Mouse (Mus musculus) sigmoid colon, adult 10 weeks (tissue): Measurements from ENCODE around the gene Pus10. TPM values are rescaled to one million over a fixed set of nuclear protein-coding genes. Genes with fewer than 3 reads are reported as not detected.

Experiments used
- polyA plus RNA-seq: library from polyadenylated mRNA; stranded (reverse); fragments of 350-450 nt; fragmentation: Illumina TruSeq; extraction: RNeasy Lipid Tissue Mini Kit (QIAGEN cat#74804); gene quantifications from one replicate; pipeline ENCODE4 v1.2.3, GENCODE M21; 2014; ENCODE audit warnings: low read depth, low replicate concordance

The Pus10 gene
- polyA plus RNA-seq = 57.3 TPM

GRCm38 (mm10) chr11:23665311-23665786 is at the start of gene Pus10:
Gene Pus10 (plus strand): TSS chr11:23665674.

DNA sequence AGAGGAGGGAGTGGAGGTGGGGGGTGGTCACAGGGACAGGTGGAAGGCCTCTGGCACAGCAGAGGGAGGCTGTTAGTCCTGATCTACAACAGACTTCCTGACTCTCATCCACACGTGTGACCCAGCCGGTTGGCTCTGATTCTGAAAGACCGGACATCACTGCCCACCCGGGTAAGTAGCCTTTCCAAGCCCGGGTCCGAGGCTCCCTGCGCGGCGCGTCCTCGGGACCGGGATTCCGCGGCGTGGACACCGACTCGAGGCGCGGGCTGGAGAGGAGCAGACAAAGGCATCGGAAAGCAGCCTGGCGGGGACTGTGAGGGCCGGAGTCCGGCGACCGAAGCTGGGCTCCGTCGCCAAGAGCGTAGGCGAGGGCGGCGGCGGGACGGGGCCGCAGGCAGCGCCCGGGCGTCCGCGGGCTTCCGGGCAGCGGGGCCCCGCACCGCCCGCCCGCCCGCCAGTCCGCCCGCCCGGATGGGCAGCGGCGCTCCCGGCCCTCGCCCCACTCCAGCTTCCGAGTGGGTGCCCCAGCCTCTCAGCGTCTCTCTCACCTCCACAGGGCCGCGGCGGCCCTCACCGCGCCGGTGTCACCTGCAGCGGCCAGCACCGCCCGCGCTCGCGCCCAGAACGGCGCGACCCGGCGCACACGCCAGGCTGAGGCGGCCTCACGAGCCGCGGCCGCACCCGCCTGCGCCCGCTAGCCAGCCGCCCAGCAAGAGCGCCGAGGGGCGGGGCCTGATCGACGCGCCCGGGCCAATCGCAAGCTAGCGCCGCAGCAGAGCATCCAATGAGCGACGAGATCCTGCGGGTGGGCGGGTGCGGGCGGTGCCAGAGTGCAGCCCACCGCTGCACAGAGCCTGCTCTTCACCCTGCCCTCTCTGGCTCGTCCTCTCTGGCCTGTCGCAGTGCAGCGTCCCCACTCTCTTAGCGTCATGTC is 32.3 kb upstream of the Pus10 start, which contains the start of gene 0610010F05Rik:
0610010F05Rik (minus strand) TSS at position 695 of the 934 bp plus-strand sequence.

GRCm38 (mm10) chr11:23665798-23666501 is 476 bp downstream of the Pus10 start, which contains the start of gene Pex13:
Gene Pex13 (minus strand): TSS chr11:23665959.

DNA sequence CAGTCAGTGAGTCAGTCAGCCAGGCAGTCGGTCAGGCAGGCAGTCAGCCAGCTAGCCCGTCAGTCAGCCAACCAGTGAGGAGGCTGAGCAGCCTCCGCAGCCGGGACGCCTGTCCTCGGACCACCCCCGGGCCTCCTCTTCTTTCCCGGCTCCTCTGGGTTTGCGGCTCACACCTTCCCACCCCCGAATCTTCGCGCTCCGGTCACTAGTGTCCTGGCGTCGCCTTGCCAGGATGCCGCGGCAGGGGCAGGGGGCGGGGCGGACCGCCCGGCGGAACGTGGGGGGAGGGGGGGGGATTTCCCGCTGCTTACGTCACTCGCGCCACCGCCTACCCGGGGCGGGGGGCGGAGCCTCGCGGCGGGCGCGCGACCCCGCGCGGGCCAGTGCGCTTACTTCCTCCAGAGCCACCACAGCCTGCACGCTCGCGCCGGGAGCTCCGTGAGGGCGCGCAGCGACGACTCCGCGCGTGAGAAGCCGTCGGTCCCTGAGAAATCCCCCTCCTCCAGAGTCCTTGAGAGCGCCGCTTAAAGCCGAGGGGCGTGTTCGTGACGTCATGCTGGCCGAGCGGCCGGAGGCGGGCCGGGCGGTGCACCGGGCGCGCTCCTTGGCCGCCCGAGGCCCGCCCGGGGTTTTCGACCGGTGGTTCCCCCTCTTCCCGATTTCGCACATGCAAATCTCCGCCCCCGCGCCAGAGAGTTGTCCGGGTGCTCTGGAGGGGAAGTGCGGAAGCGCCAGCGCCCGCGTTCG is 105.5 kb downstream of the Pus10 start, which contains the start of gene Rel:
Rel (minus strand) TSS at position 211 of the 747 bp plus-strand sequence.

Other genes starting within 250 kb of the Pus10 start
- gene Ahsa2, start 167.6 kb upstream of the Pus10 start, polyA plus RNA-seq = 63.8 TPM
- not detected for gene 1700093K21Rik, start 144.5 kb upstream of the Pus10 start, polyA plus RNA-seq
- 41.7 TPM for gene 0610010F05Rik, start 32.0 kb upstream of the Pus10 start, polyA plus RNA-seq
- gene Pex13, start 285 bp downstream of the Pus10 start, polyA plus RNA-seq = 51.2 TPM
- 14.8 TPM for gene Rel, start 105.3 kb downstream of the Pus10 start, polyA plus RNA-seq
- gene Papolg, start 229.6 kb downstream of the Pus10 start, polyA plus RNA-seq = 61.3 TPM